ENCODE assay signal across 8 mouse cellular contexts in the genomic region with DNA sequence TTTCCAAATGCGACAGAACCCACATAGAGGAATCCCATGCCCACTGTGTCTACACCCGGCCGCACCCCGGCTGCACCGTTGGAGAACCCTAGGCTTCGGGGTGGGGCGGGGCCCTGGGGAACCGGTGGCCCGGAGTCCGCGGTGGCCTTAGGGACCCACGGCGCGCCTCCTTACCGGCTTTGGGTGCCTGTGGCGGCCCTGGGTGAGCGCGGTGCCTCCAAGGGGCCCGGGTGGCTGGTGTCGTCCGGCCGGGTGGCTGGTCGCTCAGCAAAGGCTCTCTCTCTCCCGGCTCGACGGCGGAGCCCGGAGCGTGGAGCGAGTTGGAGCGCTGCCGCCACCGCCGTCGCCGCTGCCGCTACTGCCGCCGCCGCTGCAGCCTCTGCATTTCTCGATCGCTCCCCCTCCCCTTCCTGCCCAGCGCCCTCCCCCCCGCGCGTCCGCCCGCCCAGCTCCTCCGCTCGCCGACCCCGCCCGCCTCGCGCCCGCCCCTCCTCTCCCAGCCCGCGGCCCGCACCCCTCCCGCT. TPM values are rescaled to one million over a fixed set of nuclear protein-coding genes. Genes with fewer than 3 reads are reported as not detected.
DNase-seq lines count a peak whose midpoint lies in the region; ATAC-seq and TF ChIP-seq lines count a peak whose summit lies in the region.

Gene Basp1, minus strand, starts transcription at position 387 of the 524 bp plus-strand sequence.

- TF ChIP-seq CTCF in embryonic fibroblast, embryonic 13.5 days (IDR thresholded peaks at IDR 0.05; ENCODE audit: borderline replicate concordance, insufficient read depth, low read length) = no peak
- TF ChIP-seq CTCF in lung, embryonic 14.5 days (IDR thresholded peaks at IDR 0.05; ENCODE audit: low read depth) = no peak

- H3K9me3 ChIP-seq in heart, embryonic 16.5 days (replicated peaks; ENCODE audit: control insufficient read depth, low read length) = no peaks in the 10 kb centered on the region
- H3K9me3 ChIP-seq in lung, embryonic 14.5 days (ENCODE audit: low read depth, low read length) = no peaks in the 10 kb centered on the region

- H3K9ac ChIP-seq in heart, embryonic 16.5 days (ENCODE audit: low read length) = peak within 1 kb of the TSS; percentile 68
- peak within 1 kb of the TSS; percentile 89 for H3K9ac ChIP-seq in lung, embryonic 14.5 days

- peak; percentile 86 for TF ChIP-seq POLR2A in embryonic fibroblast, embryonic 13.5 days (IDR thresholded peaks at IDR 0.05; ENCODE audit: low read depth, low read length)

- WGBS in heart, embryonic 16.5 days = under 1% methylated on average over 37 of the region's 60 CpGs
- 0% methylated on average over 28 of the region's 60 CpGs for WGBS in lung, embryonic 14.5 days

- peak; percentile 35; the same call in 1 of the 2 replicates for ATAC-seq in heart, embryonic 16.5 days (replicated peaks; ENCODE audit: extremely low read depth, insufficient read depth, low FRiP score)
- peak; percentile 67 for ATAC-seq in lung, embryonic 14.5 days (ENCODE audit: insufficient read depth)
- peak; percentile 21 for ATAC-seq in neutrophil, adult 5-6 weeks (ENCODE audit: extremely low read depth, insufficient number of reproducible peaks, low FRiP score, poor library complexity, severe bottlenecking)

- peak within 1 kb of the TSS; percentile 91 for H3K4me2 ChIP-seq in heart, embryonic 16.5 days (ENCODE audit: low read depth, low read length)
- H3K4me2 ChIP-seq in lung, embryonic 14.5 days = peak within 1 kb of the TSS; percentile 71

- no peaks in the 10 kb centered on the region for H3K27me3 ChIP-seq in heart, embryonic 16.5 days (ENCODE audit: control insufficient read depth, insufficient read depth, low read length)
- no peaks in the 10 kb centered on the region for H3K27me3 ChIP-seq in lung, embryonic 14.5 days (ENCODE audit: insufficient read depth, low read length)

- no peaks in the 10 kb centered on the region for H3K36me3 ChIP-seq in heart, embryonic 16.5 days (ENCODE audit: control insufficient read depth, insufficient read depth)
- no peaks in the 10 kb centered on the region for H3K36me3 ChIP-seq in lung, embryonic 14.5 days (ENCODE audit: insufficient read depth)

- peaks cover 4% of the 10 kb centered on the region for H3K4me1 ChIP-seq in embryonic fibroblast, embryonic 13.5 days (ENCODE audit: control insufficient read depth, insufficient read depth, low read length)
- peaks cover 7% of the 10 kb centered on the region for H3K4me1 ChIP-seq in heart, embryonic 16.5 days (ENCODE audit: control insufficient read depth, insufficient read depth, low read length)
- no peaks in the 10 kb centered on the region for H3K4me1 ChIP-seq in lung, embryonic 14.5 days (ENCODE audit: insufficient read depth)

- peak within 1 kb of the TSS; percentile 86 for H3K27ac ChIP-seq in embryonic fibroblast, embryonic 13.5 days (ENCODE audit: insufficient read depth, low read length)
- H3K27ac ChIP-seq in heart, embryonic 16.5 days (ENCODE audit: low read length) = peak within 1 kb of the TSS; percentile 31; the same call in 1 of the 2 replicates
- H3K27ac ChIP-seq in lung, embryonic 14.5 days (ENCODE audit: low read depth) = peak within 1 kb of the TSS; percentile 92

- H3K4me3 ChIP-seq in embryonic fibroblast, embryonic 13.5 days (ENCODE audit: insufficient read depth, low read length) = peak within 1 kb of the TSS; percentile 85
- H3K4me3 ChIP-seq in heart, embryonic 16.5 days (ENCODE audit: low read length) = peak within 1 kb of the TSS; percentile 59
- H3K4me3 ChIP-seq in lung, embryonic 14.5 days (ENCODE audit: low read depth, low read length) = peak within 1 kb of the TSS; percentile 79

- peak; percentile 58 for DNase-seq in 3T3-L1 (ENCODE audit: low read depth, low spot score)
- peak; percentile 44 for DNase-seq in adrenal gland, adult 2 months
- peak; percentile 84 to 89 for DNase-seq in kidney, postnatal 4 days
- DNase-seq in lung, embryonic 14.5 days = peak; percentile 86
- peak; percentile 77 for DNase-seq in thymus, postnatal 25 days

RNA-seq across cellular contexts. Expression of gene Basp1, which starts in this region (rescaled TPM):
- 1 to 10 TPM; 6.6 to 8.1 TPM for total RNA-seq in adrenal gland, adult 2 months (2021)
- polyA plus RNA-seq in adrenal gland, adult 2 months (2012; rRNA removed) = 2.4 and 4.2 TPM in 2 replicates
- 232 and 236 TPM in 2 replicates for polyA plus RNA-seq in embryonic fibroblast, embryonic 13.5 days (2011; ENCODE audit: insufficient read length, low read depth, missing spikeins)
- 3.1 and 4.0 TPM in 2 replicates for polyA plus RNA-seq in heart, embryonic 16.5 days (2015; fragmentation: Nextera tagmentation; extraction: Ambion mirVana)
- polyA plus RNA-seq in lung, embryonic 14.5 days (2014; fragmentation: Nextera tagmentation; extraction: Ambion mirVana) = 34.5 and 37.8 TPM in 2 replicates
- total RNA-seq in neutrophil, adult 5-6 weeks (2017) = 32.6 and 33.5 TPM in 2 replicates

Comparison
In these comparisons a context has a peak if more than half of its experiments do, and no peak if none do; other contexts are left out.
1. Peak in every context shown above with its lines: DNase-seq, ATAC-seq, H3K4me3 ChIP-seq and H3K27ac ChIP-seq.
2. H3K27ac ChIP-seq: peak in every context shown above with its lines; median percentile 92 in lung, embryonic 14.5 days; 86 in embryonic fibroblast, embryonic 13.5 days; 31 in heart, embryonic 16.5 days.